Mouse (Mus musculus) kidney, adult 9 months (tissue): ENCODE results near the gene Tns1.

Experiments
- DNase-seq: peaks from one replicate; pipeline ENCODE4 v3.0.0; 2022

Tns1 gene

DNA sequence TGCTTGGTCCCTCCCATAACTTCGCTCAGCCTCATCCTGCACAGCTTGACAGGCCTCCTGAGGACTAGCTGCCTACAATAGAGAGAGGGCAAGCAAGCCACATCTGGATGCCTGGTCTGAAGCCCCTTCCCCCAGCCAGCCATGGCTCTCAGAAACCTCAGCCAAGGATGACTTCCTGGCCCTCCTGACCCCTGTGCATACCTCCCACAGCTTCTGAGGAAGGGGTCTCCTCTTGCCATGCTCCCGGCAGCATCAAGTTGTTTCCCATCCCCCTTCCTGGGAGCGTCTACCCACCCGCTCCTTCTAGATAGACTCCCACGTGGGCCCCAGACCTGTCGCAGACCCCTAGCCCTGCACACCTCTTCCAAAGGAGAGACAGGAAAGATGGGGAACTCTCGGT, 33.9 kb downstream of the Tns1 start:
- DNase-seq, result no peak

DNA sequence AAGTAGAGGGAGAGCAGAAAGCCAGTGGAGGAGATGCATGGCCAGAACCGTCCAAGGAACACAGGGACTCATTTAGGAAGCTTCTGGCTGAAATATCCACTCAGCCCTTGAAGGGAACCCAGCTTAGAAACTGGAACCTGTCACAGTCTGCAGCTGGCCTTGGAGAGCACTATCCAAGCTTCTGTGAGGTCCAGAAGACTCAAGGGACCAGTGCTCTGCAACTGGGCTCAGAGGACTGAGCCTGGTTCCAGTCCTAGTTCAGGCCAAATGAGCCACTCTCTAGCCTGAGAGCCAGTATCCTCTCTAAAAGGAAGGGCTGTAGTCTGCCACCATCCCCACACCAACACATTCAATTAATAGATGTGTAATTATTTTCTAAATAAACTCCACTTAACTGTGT, 35.7 kb downstream of the Tns1 start:
- DNase-seq, result no peak

- no peak for DNase-seq
Measured at GRCm38 (mm10) chr1:74085566-74085965, 38.7 kb downstream of the Tns1 start.

DNA sequence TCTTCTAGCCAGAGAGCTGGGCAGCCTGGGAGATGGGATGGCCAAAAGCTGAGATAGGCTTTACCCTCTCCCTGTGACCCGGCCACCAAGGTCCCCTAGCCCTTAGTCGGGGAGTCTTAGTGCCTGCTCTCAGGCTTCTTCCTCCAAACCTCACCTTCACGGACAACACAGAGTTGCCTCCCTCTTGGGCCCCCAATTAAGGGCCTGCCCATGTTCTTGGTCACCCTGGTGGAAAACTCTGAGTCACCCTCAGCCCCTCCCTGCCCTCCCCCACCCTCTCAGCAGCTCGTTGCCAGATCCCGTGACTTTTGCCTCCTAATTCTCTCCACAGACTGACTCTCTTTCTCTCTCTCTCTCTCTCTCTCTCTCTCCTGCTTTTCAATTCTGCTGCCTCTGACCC, 39.5 kb downstream of the Tns1 start:
- DNase-seq, result no peak

GRCm38 (mm10) chr1:74084065-74084705, 40.1 kb downstream of the Tns1 start:
- no peak for DNase-seq

DNA sequence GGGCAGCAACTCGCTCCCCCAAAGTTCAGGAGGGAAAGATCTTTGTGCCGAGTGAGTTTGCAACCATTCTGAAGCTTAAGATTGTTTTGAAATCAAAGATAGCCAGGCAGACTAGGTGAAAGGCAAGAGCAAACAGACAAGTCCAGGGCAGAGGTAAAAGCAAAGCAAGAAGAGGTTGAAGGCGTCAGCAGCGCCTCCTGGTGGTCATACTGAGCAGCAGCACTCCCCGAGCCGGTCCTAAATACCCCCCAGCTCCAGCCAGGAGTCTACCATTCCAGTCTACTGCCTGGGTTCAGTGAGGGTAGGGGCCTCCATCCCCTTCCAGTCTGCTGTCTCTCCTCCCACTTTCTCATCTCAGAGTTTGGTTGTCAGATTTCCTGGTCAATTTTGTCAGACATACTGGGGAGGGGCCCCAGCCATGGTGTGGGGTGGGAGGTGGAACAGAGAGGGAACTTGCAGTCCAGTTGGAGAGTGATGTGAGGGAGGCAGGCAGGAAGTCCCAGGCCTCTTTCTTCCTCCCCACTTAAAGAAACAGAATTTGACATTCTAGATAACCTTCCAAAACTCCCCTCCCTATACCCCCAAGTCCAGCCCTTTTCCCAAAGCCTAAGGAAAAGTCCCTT, 41.3 kb downstream of the Tns1 start:
- DNase-seq, result peak; percentile 79

DNA sequence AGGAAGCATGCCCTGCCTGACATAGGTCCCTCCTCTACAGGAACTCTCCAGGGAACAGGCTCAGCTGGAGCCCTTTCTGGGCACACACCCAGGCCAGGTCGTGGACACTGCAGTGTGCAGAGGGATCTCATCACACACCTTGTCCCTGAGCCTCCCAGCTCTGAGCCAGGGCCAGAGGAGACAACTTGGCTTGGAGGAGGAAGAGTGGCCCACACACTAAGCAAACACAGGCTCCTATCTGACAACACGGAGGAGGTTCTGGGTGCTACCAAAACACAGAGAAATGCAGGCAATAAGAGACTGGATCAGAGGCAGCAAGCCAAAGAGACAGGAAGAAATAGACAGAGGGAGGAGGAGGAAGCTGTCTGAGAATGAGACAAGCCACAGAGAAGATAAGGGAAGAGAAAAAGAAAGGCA, 42.7 kb downstream of the Tns1 start:
- no peak for DNase-seq

DNA sequence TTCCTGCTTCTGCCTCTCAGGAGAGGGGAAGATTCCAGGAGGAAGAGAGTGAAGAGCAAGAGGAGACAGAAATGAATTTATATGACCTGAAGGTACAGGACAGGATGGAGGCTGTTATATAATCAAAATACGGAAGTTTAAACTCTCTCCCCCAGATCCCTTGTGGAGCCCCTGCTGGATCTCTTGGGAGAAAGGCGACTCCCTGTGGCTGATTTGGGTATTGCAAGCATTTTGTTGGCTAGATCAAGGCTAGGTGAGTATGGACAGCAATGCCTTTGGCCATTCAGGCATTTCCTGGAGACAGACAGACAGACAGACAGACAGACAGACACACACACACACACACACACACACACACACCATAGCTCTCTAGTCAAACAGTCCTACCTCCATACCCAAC, 46.9 kb downstream of the Tns1 start:
- peak; percentile 96 for DNase-seq

DNA sequence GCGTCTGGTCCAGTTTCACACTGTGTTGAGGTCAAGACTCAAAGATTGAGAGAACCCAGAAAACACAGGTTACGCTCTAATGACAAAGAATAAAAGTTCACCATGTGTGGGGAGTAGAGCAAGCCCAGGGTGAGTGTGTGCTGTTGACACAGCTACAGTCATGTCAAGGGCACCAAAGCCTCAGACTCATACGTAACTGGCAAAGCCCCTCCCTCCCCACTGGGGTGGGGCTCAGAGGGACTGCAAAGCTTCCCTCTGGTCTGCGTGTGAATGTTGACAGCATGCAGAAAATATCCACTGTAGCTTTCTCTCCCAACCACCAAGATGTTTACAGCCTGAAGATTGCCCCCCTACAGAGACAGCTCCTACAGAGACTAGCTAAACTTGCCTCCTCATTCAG, 48.0 kb downstream of the Tns1 start:
- DNase-seq, result no peak

DNA sequence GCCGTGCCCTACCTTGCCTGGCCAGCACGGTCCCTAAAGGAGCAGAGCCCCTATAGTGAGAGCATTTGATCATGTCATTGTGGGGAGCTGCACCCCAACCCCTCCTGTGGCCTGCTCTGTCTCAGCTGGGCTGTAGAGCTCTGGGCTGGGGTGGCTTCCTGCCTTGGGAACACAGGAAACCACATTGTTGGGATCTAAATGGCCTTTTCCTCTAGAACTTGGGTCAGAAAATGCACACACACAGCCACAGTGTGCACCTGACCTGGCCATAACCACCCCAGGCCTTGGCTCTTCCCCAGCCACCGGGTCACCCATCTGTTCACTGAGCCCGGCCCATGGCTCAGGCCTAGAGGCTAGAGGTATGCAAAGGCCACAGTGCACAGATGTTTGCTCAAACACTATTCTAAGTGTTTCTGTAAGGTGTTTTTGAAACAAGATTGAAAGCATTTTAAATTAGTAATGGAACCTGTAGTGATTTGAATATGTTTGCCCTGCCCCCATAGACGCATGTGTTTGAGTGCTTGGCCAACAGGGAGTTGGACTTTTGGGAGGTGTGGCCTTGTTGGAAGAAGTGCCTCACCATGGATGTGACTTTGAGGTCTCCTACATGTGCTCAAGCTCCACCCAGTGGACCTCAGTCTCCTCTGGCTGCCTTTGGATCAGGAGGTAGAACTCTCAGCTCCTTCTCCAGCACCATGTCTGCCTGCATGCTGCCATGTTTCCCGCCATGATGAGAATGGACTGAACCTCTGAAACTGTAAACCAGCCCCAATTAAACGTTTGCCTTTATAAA, 49.4 kb downstream of the Tns1 start:
- DNase-seq, result peak; percentile 90

GRCm38 (mm10) chr1:74073791-74074190, 50.5 kb downstream of the Tns1 start:
- no peak for DNase-seq

DNA sequence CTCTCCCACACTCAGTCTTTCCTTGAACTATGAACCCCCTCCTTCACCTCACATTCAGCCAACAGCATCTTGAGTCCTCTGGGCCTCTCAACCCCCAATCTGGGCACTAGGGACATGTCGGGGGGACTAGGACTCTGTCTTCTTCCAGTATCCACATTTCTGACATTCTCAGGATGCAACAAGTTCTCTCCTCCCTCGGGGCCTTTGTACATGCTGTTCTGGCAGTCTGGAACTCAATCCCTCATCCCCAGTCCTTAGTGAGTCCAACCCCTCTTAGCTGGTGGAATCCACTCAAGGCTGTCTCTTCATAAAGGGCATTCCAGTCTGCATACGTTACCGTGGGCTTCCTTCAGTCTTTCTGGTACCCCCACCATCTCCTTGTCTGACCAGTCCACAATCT, 53.5 kb downstream of the Tns1 start:
- DNase-seq, result no peak

DNA sequence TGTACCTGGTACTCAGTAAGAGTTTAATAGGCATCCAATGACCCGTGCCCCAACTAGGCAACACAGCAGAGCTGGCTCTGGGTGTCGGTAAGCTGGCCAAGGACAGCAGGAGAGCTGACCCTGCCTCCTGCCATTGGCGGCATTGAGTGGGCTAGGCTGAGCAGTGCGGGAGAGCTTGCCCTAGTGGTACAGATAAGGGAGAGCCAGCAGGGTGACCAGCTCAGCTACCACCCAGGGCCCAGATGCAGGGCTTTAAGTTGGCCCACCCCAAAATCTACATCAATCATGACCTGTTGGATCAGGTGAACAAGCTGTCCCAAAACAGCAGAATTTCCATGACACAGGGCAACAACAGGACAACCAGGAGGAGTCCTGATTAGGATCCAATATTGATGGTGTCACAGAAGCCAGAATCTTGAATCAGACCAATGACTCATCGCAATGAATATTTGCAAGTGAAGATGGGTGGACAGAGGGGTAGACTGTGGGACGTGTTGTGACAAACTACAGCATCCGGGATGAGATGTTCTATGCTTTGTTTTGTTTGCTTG, 54.2 kb downstream of the Tns1 start:
- peak; percentile 87 for DNase-seq

GRCm38 (mm10) chr1:74069085-74069835, 55.0 kb downstream of the Tns1 start:
- DNase-seq, result peak; percentile 82

DNA sequence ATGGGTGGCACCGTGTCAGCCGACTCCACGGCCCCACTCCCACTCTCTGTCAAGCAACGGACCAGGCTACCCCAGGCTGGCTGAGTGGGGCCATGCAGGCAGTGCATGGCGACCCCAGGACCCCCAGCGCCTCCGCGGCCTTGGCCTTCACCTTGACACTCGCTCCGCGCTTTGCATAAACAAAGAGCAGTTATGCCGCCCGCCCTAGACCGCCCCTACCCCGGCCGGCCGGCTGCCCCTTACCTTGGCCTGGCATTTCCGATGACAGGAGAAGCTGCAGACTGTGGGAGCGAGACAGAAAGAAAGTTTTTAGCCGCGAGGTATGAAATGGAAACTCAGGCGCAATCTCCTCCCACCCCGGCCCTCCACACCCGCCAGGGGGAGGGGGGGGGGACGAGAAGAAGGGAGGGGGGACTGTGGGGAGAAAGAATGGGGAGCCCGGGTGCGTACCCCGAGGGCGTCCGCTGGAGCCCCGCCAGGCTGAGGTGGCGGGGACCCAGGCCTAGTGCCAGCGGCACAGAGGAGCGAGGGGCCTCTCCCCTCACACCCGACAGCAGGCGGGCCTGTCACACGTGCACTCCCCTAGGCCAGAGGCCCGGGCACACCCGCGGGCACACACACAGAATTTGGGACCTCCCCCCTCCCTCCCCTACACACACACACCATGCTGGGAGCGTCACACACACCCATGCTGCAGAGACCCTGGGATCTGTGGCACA, 55.7 kb downstream of the Tns1 start:
- DNase-seq, result peak; percentile 53

- no peak for DNase-seq
Measured at GRCm38 (mm10) chr1:74067866-74068265, 56.4 kb downstream of the Tns1 start.

- DNase-seq, result no peak
Measured at GRCm38 (mm10) chr1:74066576-74066975, 57.7 kb downstream of the Tns1 start.

DNA sequence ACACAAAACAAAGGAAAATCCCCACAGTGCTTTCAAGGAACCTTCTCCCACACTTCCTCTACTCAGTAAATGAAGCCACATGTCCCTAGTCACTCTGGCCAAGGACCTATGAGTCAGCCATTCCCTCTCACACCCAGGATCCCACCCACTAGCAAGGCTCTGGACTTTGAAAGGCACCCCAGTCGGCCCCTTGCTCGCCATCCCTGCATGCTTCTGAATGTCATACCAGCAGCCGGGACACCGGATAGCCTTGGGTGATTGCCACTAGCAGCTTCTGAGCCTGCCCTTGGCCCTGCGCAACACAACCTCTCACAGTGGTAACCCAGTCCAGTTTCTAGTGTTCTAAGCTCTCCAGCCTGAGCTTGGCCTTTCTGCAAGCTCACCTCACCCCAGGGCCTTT, 58.2 kb downstream of the Tns1 start:
- peak; percentile 72 for DNase-seq

- peak; percentile 78 for DNase-seq
Measured at GRCm38 (mm10) chr1:74060046-74060445, 64.2 kb downstream of the Tns1 start.

GRCm38 (mm10) chr1:74059552-74059951, 64.7 kb downstream of the Tns1 start:
- DNase-seq, result peak; percentile 88

GRCm38 (mm10) chr1:74058771-74059170, 65.5 kb downstream of the Tns1 start:
- no peak for DNase-seq

DNA sequence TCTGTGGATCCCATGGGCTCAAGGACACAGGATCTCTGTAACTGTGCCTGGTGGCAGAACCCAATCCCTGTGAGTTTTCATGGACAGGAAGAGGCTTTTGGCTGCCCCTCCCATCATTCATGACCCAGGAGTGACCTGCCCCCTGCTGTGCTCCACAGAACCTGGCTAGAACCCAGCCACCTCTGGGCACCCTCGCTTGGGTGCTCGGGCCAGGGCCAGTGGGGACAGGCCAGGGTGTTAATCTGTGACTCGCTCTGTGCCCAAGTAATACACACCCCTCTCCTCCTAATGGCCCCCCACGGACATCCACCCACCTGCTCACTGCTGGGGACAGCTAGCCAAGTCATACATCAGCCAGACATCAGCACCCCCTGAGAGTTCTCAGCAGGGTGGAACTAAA, 65.9 kb downstream of the Tns1 start:
- peak; percentile 98 for DNase-seq
